Mouse (Mus musculus): ENCODE measurements around the gene Vwc2l. TPM values are rescaled to one million over a fixed set of nuclear protein-coding genes. Genes with fewer than 3 reads are reported as not detected.

The Vwc2l gene
- polyA plus RNA-seq (2012; ENCODE audit: insufficient read depth, low replicate concordance): not detected in 2 replicates

GRCm38 (mm10) chr1:70725655-70726066 is at the start of gene Vwc2l:
TSS of gene Vwc2l (plus strand) at chr1:70725715.
- TF ChIP-seq GATA1 (IDR thresholded peaks at IDR 0.05; ENCODE audit: borderline replicate concordance, low read length) (no peak), FLI1 (IDR thresholded peaks at IDR 0.05; ENCODE audit: low read length) (no peak)
- Histone ChIP-seq H3K4me1 (no peaks in the 10 kb centered on the region), H3K27me3 (replicated peaks) (no peaks in the 10 kb centered on the region)

GRCm38 (mm10) chr1:70692529-70692928 is 33.0 kb upstream of the Vwc2l start:
- H3K9me3 ChIP-seq: peaks cover 2% of the 10 kb centered on the region; the same call in 1 of the 2 replicates
- H3K4me1 ChIP-seq: no peaks in the 10 kb centered on the region
- TF ChIP-seq FLI1 (IDR thresholded peaks at IDR 0.05; ENCODE audit: low read length) (no peak), GATA1 (IDR thresholded peaks at IDR 0.05; ENCODE audit: borderline replicate concordance, low read length) (no peak)
- no peaks in the 10 kb centered on the region for H3K27me3 ChIP-seq (replicated peaks)
- no peaks in the 10 kb centered on the region for H3K36me3 ChIP-seq (replicated peaks; ENCODE audit: low read length)
- H3K4me3 ChIP-seq (replicated peaks): no peak overlapping the region

More at GRCm38 (mm10) chr1:70725655-70726066, at the start of gene Vwc2l:
- 0 out of 2 replicates have a peak, but pooled peaks cover 3% of the 10 kb centered on the region for H3K9me3 ChIP-seq
- no peaks in the 10 kb centered on the region for H3K36me3 ChIP-seq (replicated peaks; ENCODE audit: low read length)
- H3K4me3 ChIP-seq (replicated peaks): no peak within 1 kb of the TSS

GRCm38 (mm10) chr1:70700270-70700669 is 25.2 kb upstream of the Vwc2l start:
- TF ChIP-seq FLI1 (IDR thresholded peaks at IDR 0.05; ENCODE audit: low read length): no peak
- no peak for TF ChIP-seq GATA1 (IDR thresholded peaks at IDR 0.05; ENCODE audit: borderline replicate concordance, low read length)

GRCm38 (mm10) chr1:70703934-70704333 is 21.6 kb upstream of the Vwc2l start:
- no peaks in the 10 kb centered on the region for H3K36me3 ChIP-seq (replicated peaks; ENCODE audit: low read length)
- H3K27me3 ChIP-seq (replicated peaks): no peaks in the 10 kb centered on the region
- no peak overlapping the region for H3K4me3 ChIP-seq (replicated peaks)
- H3K4me1 ChIP-seq: no peaks in the 10 kb centered on the region
- peaks cover 6% of the 10 kb centered on the region for H3K9me3 ChIP-seq
- TF ChIP-seq FLI1 (IDR thresholded peaks at IDR 0.05; ENCODE audit: low read length) (no peak), GATA1 (IDR thresholded peaks at IDR 0.05; ENCODE audit: borderline replicate concordance, low read length) (no peak)

More at GRCm38 (mm10) chr1:70700270-70700669, 25.2 kb upstream of the Vwc2l start:
- Histone ChIP-seq H3K36me3 (replicated peaks; ENCODE audit: low read length) (no peaks in the 10 kb centered on the region), H3K9me3 (peaks cover 21% of the 10 kb centered on the region), H3K27me3 (replicated peaks) (no peaks in the 10 kb centered on the region), H3K4me1 (no peaks in the 10 kb centered on the region), H3K4me3 (replicated peaks) (no peak overlapping the region)

- H3K27me3 ChIP-seq (replicated peaks): no peaks in the 10 kb centered on the region
- TF ChIP-seq FLI1 (IDR thresholded peaks at IDR 0.05; ENCODE audit: low read length) (no peak), GATA1 (IDR thresholded peaks at IDR 0.05; ENCODE audit: borderline replicate concordance, low read length) (no peak)
These were observed 19.7 kb upstream of the Vwc2l start for GRCm38 (mm10) chr1:70705821-70706220.

GRCm38 (mm10) chr1:70725045-70725444 is 470 bp upstream of the Vwc2l start:
- Histone ChIP-seq H3K27me3 (replicated peaks) (no peaks in the 10 kb centered on the region), H3K4me1 (no peaks in the 10 kb centered on the region)
- TF ChIP-seq GATA1 (IDR thresholded peaks at IDR 0.05; ENCODE audit: borderline replicate concordance, low read length) (no peak), FLI1 (IDR thresholded peaks at IDR 0.05; ENCODE audit: low read length) (no peak)

More at GRCm38 (mm10) chr1:70705821-70706220, 19.7 kb upstream of the Vwc2l start:
- H3K9me3 ChIP-seq: 0 out of 2 replicates have a peak, but pooled peaks cover 3% of the 10 kb centered on the region
- no peaks in the 10 kb centered on the region for H3K36me3 ChIP-seq (replicated peaks; ENCODE audit: low read length)
- no peaks in the 10 kb centered on the region for H3K4me1 ChIP-seq
- H3K4me3 ChIP-seq (replicated peaks): no peak overlapping the region

GRCm38 (mm10) chr1:70787146-70787545 is 61.6 kb downstream of the Vwc2l start:
- H3K4me1 ChIP-seq: no peaks in the 10 kb centered on the region
- H3K27me3 ChIP-seq (replicated peaks): no peaks in the 10 kb centered on the region
- H3K4me3 ChIP-seq (replicated peaks): no peak overlapping the region
- TF ChIP-seq GATA1 (IDR thresholded peaks at IDR 0.05; ENCODE audit: borderline replicate concordance, low read length) (no peak), FLI1 (IDR thresholded peaks at IDR 0.05; ENCODE audit: low read length) (no peak)
- H3K36me3 ChIP-seq (replicated peaks; ENCODE audit: low read length): no peaks in the 10 kb centered on the region
- H3K9me3 ChIP-seq: no peaks in the 10 kb centered on the region

More at GRCm38 (mm10) chr1:70725045-70725444, 470 bp upstream of the Vwc2l start:
- Histone ChIP-seq H3K4me3 (replicated peaks) (no peak overlapping the region), H3K36me3 (replicated peaks; ENCODE audit: low read length) (no peaks in the 10 kb centered on the region), H3K9me3 (0 out of 2 replicates have a peak, but pooled peaks cover 3% of the 10 kb centered on the region)

- Histone ChIP-seq H3K4me1 (no peaks in the 10 kb centered on the region), H3K9me3 (peaks cover 2% of the 10 kb centered on the region; the same call in 1 of the 2 replicates), H3K4me3 (replicated peaks) (no peak overlapping the region), H3K27me3 (replicated peaks) (no peaks in the 10 kb centered on the region), H3K36me3 (replicated peaks; ENCODE audit: low read length) (no peaks in the 10 kb centered on the region)
- TF ChIP-seq FLI1 (IDR thresholded peaks at IDR 0.05; ENCODE audit: low read length): no peak
- TF ChIP-seq GATA1 (IDR thresholded peaks at IDR 0.05; ENCODE audit: borderline replicate concordance, low read length): no peak
These were observed 66.1 kb downstream of the Vwc2l start for GRCm38 (mm10) chr1:70791636-70792035.

- H3K27me3 ChIP-seq (replicated peaks): no peaks in the 10 kb centered on the region
- H3K9me3 ChIP-seq: peaks cover 14% of the 10 kb centered on the region; the same call in 1 of the 2 replicates
- TF ChIP-seq GATA1 (IDR thresholded peaks at IDR 0.05; ENCODE audit: borderline replicate concordance, low read length): no peak
- TF ChIP-seq FLI1 (IDR thresholded peaks at IDR 0.05; ENCODE audit: low read length): no peak
- H3K36me3 ChIP-seq (replicated peaks; ENCODE audit: low read length): no peaks in the 10 kb centered on the region
- no peak overlapping the region for H3K4me3 ChIP-seq (replicated peaks)
- no peaks in the 10 kb centered on the region for H3K4me1 ChIP-seq
These were observed 69.6 kb downstream of the Vwc2l start for GRCm38 (mm10) chr1:70795094-70795493.

- TF ChIP-seq FLI1 (IDR thresholded peaks at IDR 0.05; ENCODE audit: low read length): no peak
- TF ChIP-seq GATA1 (IDR thresholded peaks at IDR 0.05; ENCODE audit: borderline replicate concordance, low read length): no peak
- Histone ChIP-seq H3K4me3 (replicated peaks) (no peak overlapping the region), H3K9me3 (peaks cover 6% of the 10 kb centered on the region), H3K27me3 (replicated peaks) (no peaks in the 10 kb centered on the region), H3K4me1 (no peaks in the 10 kb centered on the region), H3K36me3 (replicated peaks; ENCODE audit: low read length) (no peaks in the 10 kb centered on the region)
These were observed 77.9 kb downstream of the Vwc2l start for GRCm38 (mm10) chr1:70803401-70803800.

All from megakaryocyte, embryonic 14.5 days (primary cell).